Mouse (Mus musculus): ENCODE results near the gene Glud1. TPM values are rescaled to one million over a fixed set of nuclear protein-coding genes. Genes with fewer than 3 reads are reported as not detected.
A peak's percentile ranks its signal among the peaks of the same experiment; 100 is the strongest.

The Glud1 gene
- polyA plus RNA-seq, 1 experiment: 115 TPM

DNA sequence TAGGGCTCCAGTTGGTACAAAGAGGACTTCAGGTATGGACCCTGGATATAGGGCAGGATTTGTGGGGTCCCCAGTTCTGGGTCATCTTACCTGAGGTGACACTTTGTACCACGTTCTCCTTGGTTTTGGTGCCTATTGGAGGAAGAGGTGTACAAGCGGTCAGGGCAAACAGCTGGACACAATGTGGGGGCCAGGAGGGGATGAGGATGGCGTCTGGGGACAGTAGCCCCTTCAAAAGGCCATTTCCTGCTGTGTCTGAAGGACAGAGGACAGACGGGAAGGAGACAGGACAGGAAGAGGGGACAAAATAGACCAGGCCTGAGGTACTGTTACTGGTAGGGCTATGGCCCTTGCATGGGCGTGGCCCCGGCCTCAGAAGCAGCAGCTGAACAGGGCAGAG, 63.1 kb downstream of the Glud1 start:
- Histone ChIP-seq H3K27ac (replicated peaks; ENCODE audit: low read depth, low read length) (0 out of 2 replicates have a peak overlapping the region, but pooled peaks have one; percentile 13), H3K4me3 (ENCODE audit: insufficient read depth, low read depth, low read length) (peak overlapping the region; percentile 32), H3K4me1 (ENCODE audit: control insufficient read depth, insufficient read depth, insufficient read length, low read length) (peaks cover 18% of the 10 kb centered on the region)

DNA sequence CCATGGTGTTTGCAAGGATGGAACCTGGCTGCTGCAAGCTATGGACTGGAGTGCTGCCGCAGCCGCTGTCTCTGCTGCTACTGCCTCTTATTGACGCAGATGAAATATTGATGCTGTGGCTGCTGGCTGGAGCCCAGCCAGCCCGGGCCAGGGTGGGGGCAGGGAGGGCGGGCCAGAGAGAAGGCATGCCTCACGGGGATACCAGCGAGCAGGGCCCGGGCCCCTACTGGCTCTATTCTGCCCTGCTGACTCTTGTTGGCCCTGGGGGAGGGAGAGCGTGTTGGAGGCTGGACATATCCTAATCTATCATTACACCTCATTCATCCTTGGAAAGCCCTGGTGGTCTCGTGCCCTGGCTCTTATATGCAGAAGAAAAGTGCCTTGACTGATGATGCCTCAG, 64.0 kb downstream of the Glud1 start, which contains the start of gene Sncg:
TSS of gene Sncg (minus strand) at position 213 of the 400 bp plus-strand sequence.
- Histone ChIP-seq H3K4me1 (ENCODE audit: control insufficient read depth, insufficient read depth, insufficient read length, low read length) (peaks cover 21% of the 10 kb centered on the region), H3K4me3 (ENCODE audit: insufficient read depth, low read depth, low read length) (peak within 1 kb of the TSS; percentile 76), H3K27ac (replicated peaks; ENCODE audit: low read depth, low read length) (peak within 1 kb of the TSS; percentile 97)

DNA sequence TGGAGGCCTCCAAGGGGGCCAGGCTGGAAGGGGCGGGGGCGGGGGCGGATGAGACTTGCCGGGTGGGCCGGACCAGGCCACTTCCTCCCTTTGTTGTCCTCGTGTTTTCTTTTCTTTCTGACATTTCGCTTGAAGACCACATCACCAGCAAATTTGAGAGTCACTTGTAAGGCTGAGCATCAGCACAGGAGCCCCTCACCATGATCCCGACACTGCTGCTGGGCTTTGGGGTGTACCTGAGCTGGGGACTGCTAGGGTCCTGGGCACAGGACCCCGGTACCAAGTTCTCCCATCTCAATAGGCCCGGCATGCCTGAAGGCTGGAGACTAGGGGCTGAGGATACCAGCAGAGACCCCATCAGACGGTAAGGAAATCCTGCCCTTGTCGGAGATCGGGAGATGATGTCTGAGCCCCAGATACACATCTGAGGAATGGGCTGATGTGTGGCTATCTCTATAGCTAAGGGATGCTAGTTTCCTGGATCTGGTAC, 64.9 kb downstream of the Glud1 start, which contains the start of gene Mmrn2:
TSS of gene Mmrn2 (plus strand) at position 51 of the 490 bp plus-strand sequence.
- peak within 1 kb of the TSS; percentile 97 for H3K27ac ChIP-seq (replicated peaks; ENCODE audit: low read depth, low read length)
- peaks cover 21% of the 10 kb centered on the region for H3K4me1 ChIP-seq (ENCODE audit: control insufficient read depth, insufficient read depth, insufficient read length, low read length)
- peak within 1 kb of the TSS; percentile 76 for H3K4me3 ChIP-seq (ENCODE audit: insufficient read depth, low read depth, low read length)

DNA sequence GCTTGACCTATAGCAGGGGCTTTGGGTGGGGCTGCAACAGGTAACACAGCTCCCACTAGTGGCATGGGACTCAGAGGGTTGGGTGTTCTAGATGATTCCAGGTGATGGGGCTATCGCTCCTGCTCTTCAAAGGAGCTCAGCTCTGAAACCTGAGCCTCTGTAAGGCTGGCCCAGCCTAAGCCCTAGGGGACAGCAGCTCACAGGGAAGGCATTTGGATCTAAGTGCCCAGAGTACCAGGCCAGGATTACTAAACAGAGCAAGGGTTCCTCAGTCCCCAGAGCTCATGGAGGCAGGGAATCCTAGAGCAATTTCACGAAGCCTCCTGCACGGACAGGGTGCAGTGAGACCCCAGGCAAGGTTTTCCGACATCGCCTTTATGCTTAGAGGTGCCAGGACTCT, 65.4 kb downstream of the Glud1 start:
- Histone ChIP-seq H3K4me1 (ENCODE audit: control insufficient read depth, insufficient read depth, insufficient read length, low read length) (peaks cover 21% of the 10 kb centered on the region), H3K4me3 (ENCODE audit: insufficient read depth, low read depth, low read length) (peak overlapping the region; percentile 76), H3K27ac (replicated peaks; ENCODE audit: low read depth, low read length) (peak overlapping the region; percentile 97)

DNA sequence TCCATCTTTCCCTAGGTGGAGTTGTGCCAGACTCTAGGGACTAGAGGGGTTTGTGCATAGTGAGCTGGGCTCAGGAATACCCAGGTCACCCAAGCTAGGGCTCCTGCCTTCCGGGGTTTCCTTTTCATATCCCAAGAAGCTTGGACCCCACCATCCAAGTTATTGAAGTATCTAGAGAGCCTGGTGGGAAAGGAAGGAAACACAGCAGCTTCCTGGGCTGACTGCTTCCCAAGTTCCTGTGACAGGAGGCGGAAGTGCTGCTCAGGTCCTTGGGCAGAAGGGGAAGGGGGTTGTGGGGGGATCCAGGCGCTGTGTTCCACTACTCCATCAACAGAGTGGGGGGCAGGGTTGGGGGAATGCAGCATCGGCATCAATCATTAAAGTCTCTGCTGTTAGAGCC, 66.6 kb downstream of the Glud1 start:
- H3K27ac ChIP-seq (replicated peaks; ENCODE audit: low read depth, low read length): peak overlapping the region; percentile 97
- H3K4me3 ChIP-seq (ENCODE audit: insufficient read depth, low read depth, low read length): peak overlapping the region; percentile 76
- peaks cover 19% of the 10 kb centered on the region for H3K4me1 ChIP-seq (ENCODE audit: control insufficient read depth, insufficient read depth, insufficient read length, low read length)

DNA sequence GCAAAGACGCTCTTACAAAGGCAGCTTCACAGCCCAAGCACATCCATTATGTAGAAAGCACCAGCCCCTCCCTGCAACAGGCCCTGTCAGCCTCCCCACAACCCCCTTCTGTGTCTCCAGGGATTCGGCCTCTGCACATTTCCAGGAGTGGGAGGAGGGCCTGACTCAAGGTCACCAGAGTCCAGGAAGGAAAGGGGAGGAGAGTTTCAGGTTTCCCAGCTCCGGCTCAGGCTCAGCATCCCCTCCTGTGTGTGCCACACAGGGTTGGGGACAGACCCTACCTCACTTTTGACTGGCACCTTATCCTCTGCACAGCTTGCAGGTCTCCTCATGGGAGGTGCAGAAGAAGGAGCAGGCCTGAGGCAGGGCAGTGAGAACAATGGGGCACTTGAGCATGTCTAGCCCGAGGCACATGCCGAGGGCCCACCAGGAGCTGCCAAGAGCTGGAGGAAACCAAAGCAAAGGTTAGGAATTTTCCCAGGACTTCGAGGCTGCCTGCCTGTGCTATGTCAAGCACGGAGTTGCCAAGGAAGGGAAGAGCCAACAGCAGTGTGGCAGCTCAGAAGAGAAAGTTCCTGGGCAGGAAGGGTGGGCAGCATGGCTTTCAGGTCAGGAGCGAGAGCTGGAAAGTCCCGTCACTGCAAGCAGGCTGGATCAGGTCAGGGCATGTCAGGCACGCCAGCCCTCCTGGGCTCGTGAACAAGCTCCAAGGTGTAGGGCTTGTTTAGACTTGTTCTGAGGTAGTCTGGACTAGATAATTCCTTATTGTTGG, 68.2 kb downstream of the Glud1 start:
- H3K27ac ChIP-seq (replicated peaks; ENCODE audit: low read depth, low read length): peak overlapping the region; percentile 97
- H3K4me3 ChIP-seq (ENCODE audit: insufficient read depth, low read depth, low read length): peak overlapping the region; percentile 76
- peaks cover 19% of the 10 kb centered on the region for H3K4me1 ChIP-seq (ENCODE audit: control insufficient read depth, insufficient read depth, insufficient read length, low read length)

DNA sequence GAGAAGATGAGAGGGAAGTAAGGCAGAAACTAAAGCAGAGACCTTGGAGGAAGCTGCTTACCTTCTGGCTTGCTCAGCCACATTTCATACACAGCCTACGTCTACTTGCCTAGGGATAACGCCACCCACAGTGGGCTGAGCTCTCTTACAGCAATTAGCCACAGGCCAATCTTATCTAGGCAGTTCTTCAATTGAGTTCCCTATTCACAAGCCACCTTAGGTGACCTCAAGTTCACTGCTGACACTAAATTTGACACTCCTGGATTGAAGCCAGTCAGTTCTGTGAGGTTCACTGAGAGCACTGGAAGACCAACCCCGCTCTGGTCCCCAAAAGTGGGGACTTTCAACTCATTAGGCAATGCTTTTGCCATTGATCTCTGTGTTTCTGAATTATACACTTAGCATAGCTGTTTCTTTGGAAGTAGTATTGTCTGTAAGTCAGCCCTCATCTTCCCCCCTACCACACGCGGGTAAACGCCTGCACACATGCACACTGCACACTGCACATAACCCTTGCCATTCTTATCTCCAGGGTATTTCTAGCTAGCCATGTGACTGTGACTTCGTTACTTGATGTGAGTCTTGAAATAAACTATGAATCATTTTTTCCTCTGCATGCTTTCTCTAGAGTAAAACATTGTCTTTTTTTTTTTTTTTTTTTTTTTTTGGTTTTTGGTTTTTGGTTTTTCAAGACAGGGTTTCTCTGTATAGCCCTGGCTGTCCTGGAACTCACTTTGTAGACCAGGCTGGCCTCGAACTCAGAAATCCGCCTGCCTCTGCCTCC, 72.6 kb downstream of the Glud1 start:
- Histone ChIP-seq H3K4me1 (ENCODE audit: control insufficient read depth, insufficient read depth, insufficient read length, low read length) (peaks cover 6% of the 10 kb centered on the region), H3K27ac (replicated peaks; ENCODE audit: low read depth, low read length) (peak overlapping the region; percentile 48), H3K4me3 (ENCODE audit: insufficient read depth, low read depth, low read length) (no peak overlapping the region)

DNA sequence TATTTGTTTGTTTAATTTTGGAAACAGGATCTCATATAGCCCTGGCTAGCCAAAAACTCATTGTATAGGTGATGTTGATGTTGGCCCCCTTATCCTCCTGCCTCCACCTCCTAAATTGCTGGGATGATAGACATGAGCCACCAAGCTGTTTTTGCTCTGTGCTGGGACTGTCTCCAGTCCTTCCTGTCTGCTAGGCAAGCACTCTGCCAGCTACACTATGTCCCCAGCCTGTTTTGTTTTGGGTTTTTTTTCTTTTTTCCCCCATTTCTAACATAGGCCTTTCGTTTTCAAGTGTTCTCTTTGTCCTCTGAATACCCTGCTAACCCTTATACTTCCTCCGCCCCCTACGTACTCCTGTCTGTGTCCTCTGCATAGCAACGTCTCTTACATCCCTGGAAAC, 82.8 kb downstream of the Glud1 start:
- H3K4me1 ChIP-seq (ENCODE audit: control insufficient read depth, insufficient read depth, insufficient read length, low read length): peaks cover 12% of the 10 kb centered on the region
- no peak overlapping the region for H3K27ac ChIP-seq (replicated peaks; ENCODE audit: low read depth, low read length)
- no peak overlapping the region for H3K4me3 ChIP-seq (ENCODE audit: insufficient read depth, low read depth, low read length)

Other genes with a start within 250 kb of the Glud1 start
- 2.2 and 4.6 TPM in 2 replicates for gene Anxa8, start 224.7 kb upstream of the Glud1 start, polyA plus RNA-seq (2012; ENCODE audit: insufficient read depth, insufficient read length, missing spikeins)
- gene A630023A22Rik, start 208.0 kb upstream of the Glud1 start, polyA plus RNA-seq (2012; ENCODE audit: insufficient read depth, insufficient read length, missing spikeins): not detected in 2 replicates
- gene Npy4r, start 158.2 kb upstream of the Glud1 start, polyA plus RNA-seq (2012; ENCODE audit: insufficient read depth, insufficient read length, missing spikeins): not detected in 2 replicates
- gene Gprin2, start 109.1 kb upstream of the Glud1 start, polyA plus RNA-seq (2012; ENCODE audit: insufficient read depth, insufficient read length, missing spikeins): 0.12 and 1.2 TPM in 2 replicates
- 0.29 TPM in 1 of 2 replicates, not detected in the other for gene Syt15, start 91.1 kb upstream of the Glud1 start, polyA plus RNA-seq (2012; ENCODE audit: insufficient read depth, insufficient read length, missing spikeins)
- 6.3 and 9.9 TPM in 2 replicates for gene Shld2, start 234 bp upstream of the Glud1 start, polyA plus RNA-seq (2012; ENCODE audit: insufficient read depth, insufficient read length, missing spikeins)
- gene Fam25c, start 44.7 kb downstream of the Glud1 start, polyA plus RNA-seq (2012; ENCODE audit: insufficient read depth, insufficient read length, missing spikeins): 2.9 TPM in 1 of 2 replicates, not detected in the other
- gene Sncg, start 64.1 kb downstream of the Glud1 start, polyA plus RNA-seq (2012; ENCODE audit: insufficient read depth, insufficient read length, missing spikeins): 136 and 188 TPM in 2 replicates
- 5.0 and 12.8 TPM in 2 replicates for gene Mmrn2, start 64.7 kb downstream of the Glud1 start, polyA plus RNA-seq (2012; ENCODE audit: insufficient read depth, insufficient read length, missing spikeins)
- 20.5 and 21.8 TPM in 2 replicates for gene Bmpr1a, start 192.6 kb downstream of the Glud1 start, polyA plus RNA-seq (2012; ENCODE audit: insufficient read depth, insufficient read length, missing spikeins)
- gene 9230112D13Rik, start 212.1 kb downstream of the Glud1 start, polyA plus RNA-seq (2012; ENCODE audit: insufficient read depth, insufficient read length, missing spikeins): not detected in 2 replicates

Measured in brown adipose tissue, adult 24 weeks (tissue).